Mouse (Mus musculus): ENCODE measurements around the gene Oasl2. TPM values are rescaled to one million over a fixed set of nuclear protein-coding genes. Genes with fewer than 3 reads are reported as not detected.
"Not testable (repeated sequence)": the region's sequence is repeated elsewhere in the genome, so short reads cannot be mapped to it uniquely, and the experiment has no call there.

Oasl2 gene
- polyA plus RNA-seq, 1 experiment from 2014 or later = 7.8 TPM

- H3K4me3 ChIP-seq (ENCODE audit: low read depth, low read length) = no peak overlapping the region
- no peak overlapping the region for H3K27ac ChIP-seq (ENCODE audit: low read depth)
- DNase-seq (peak; percentile 64), ATAC-seq (no peak)
- H3K27me3 ChIP-seq (ENCODE audit: insufficient read depth, low read length) = no peaks in the 10 kb centered on the region
- no peak overlapping the region for H3K9ac ChIP-seq (replicated peaks)
- WGBS (ENCODE audit: insufficient replicate concordance) = 35% methylated on average over 1 of the region's 1 CpGs
- H3K36me3 ChIP-seq (replicated peaks; ENCODE audit: insufficient read depth, low read length) = 0 out of 2 replicates have a peak, but pooled peaks cover 5% of the 10 kb centered on the region
- H3K4me2 ChIP-seq (ENCODE audit: low read depth, low read length) = no peak overlapping the region
- TF ChIP-seq CTCF (IDR thresholded peaks at IDR 0.05; ENCODE audit: low read depth) (peak; percentile 88), EP300 (IDR thresholded peaks at IDR 0.05; ENCODE audit: low read depth) (no peak)
- H3K4me1 ChIP-seq (ENCODE audit: insufficient read depth) = no peaks in the 10 kb centered on the region
- H3K9me3 ChIP-seq (ENCODE audit: low read length) = peaks cover 5% of the 10 kb centered on the region; the same call in 1 of the 2 replicates
These were observed 5.7 kb downstream of the Oasl2 start for GRCm38 (mm10) chr5:114902413-114902812.

GRCm38 (mm10) chr5:114908598-114909305 is 12.0 kb downstream of the Oasl2 start:
- no peak overlapping the region for H3K27ac ChIP-seq (ENCODE audit: low read depth)
- H3K4me2 ChIP-seq (ENCODE audit: low read depth, low read length) = no peak overlapping the region
- 0 out of 2 replicates have a peak, but pooled peaks cover 5% of the 10 kb centered on the region for H3K36me3 ChIP-seq (replicated peaks; ENCODE audit: insufficient read depth, low read length)
- H3K9me3 ChIP-seq (ENCODE audit: low read length) = peaks cover 5% of the 10 kb centered on the region; the same call in 1 of the 2 replicates
- H3K4me1 ChIP-seq (ENCODE audit: insufficient read depth) = no peaks in the 10 kb centered on the region
- WGBS (ENCODE audit: insufficient replicate concordance) = 65% methylated on average over 13 of the region's 13 CpGs
- ATAC-seq (no peak), DNase-seq (no peak)
- TF ChIP-seq EP300 (IDR thresholded peaks at IDR 0.05; ENCODE audit: low read depth) (no peak), CTCF (IDR thresholded peaks at IDR 0.05; ENCODE audit: low read depth) (no peak)
- no peak overlapping the region for H3K4me3 ChIP-seq (ENCODE audit: low read depth, low read length)
- no peak overlapping the region for H3K9ac ChIP-seq (replicated peaks)
- H3K27me3 ChIP-seq (ENCODE audit: insufficient read depth, low read length) = no peaks in the 10 kb centered on the region

- Histone ChIP-seq H3K4me2 (ENCODE audit: low read depth, low read length) (no peak overlapping the region), H3K36me3 (replicated peaks; ENCODE audit: insufficient read depth, low read length) (no peaks in the 10 kb centered on the region), H3K27me3 (ENCODE audit: insufficient read depth, low read length) (no peaks in the 10 kb centered on the region), H3K4me3 (ENCODE audit: low read depth, low read length) (no peak overlapping the region), H3K9ac (replicated peaks) (no peak overlapping the region), H3K9me3 (ENCODE audit: low read length) (no peaks in the 10 kb centered on the region), H3K27ac (ENCODE audit: low read depth) (no peak overlapping the region), H3K4me1 (ENCODE audit: insufficient read depth) (no peaks in the 10 kb centered on the region)
- TF ChIP-seq EP300 (IDR thresholded peaks at IDR 0.05; ENCODE audit: low read depth) = no peak
- TF ChIP-seq CTCF (IDR thresholded peaks at IDR 0.05; ENCODE audit: low read depth) = no peak
- ATAC-seq = no peak
- DNase-seq = no peak
- WGBS (ENCODE audit: insufficient replicate concordance) = 75% methylated on average over 4 of the region's 4 CpGs
These were observed 16.9 kb downstream of the Oasl2 start for GRCm38 (mm10) chr5:114913686-114914085.

- WGBS (ENCODE audit: insufficient replicate concordance) = 72% methylated on average over 8 of the region's 8 CpGs
- H3K36me3 ChIP-seq (replicated peaks; ENCODE audit: insufficient read depth, low read length) = no peaks in the 10 kb centered on the region
- no peak for DNase-seq
- H3K4me2 ChIP-seq (ENCODE audit: low read depth, low read length) = no peak overlapping the region
- ATAC-seq = no peak
- no peaks in the 10 kb centered on the region for H3K9me3 ChIP-seq (ENCODE audit: low read length)
- no peak overlapping the region for H3K27ac ChIP-seq (ENCODE audit: low read depth)
- no peak overlapping the region for H3K4me3 ChIP-seq (ENCODE audit: low read depth, low read length)
- no peak for TF ChIP-seq CTCF (IDR thresholded peaks at IDR 0.05; ENCODE audit: low read depth)
- no peak for TF ChIP-seq EP300 (IDR thresholded peaks at IDR 0.05; ENCODE audit: low read depth)
- H3K9ac ChIP-seq (replicated peaks) = no peak overlapping the region
- H3K4me1 ChIP-seq (ENCODE audit: insufficient read depth) = no peaks in the 10 kb centered on the region
- H3K27me3 ChIP-seq (ENCODE audit: insufficient read depth, low read length) = no peaks in the 10 kb centered on the region
These were observed 18.1 kb downstream of the Oasl2 start for GRCm38 (mm10) chr5:114914855-114915254.

- no peak overlapping the region for H3K9ac ChIP-seq (replicated peaks)
- ATAC-seq (no peak), DNase-seq (no peak)
- no peaks in the 10 kb centered on the region for H3K9me3 ChIP-seq (ENCODE audit: low read length)
- H3K27me3 ChIP-seq (ENCODE audit: insufficient read depth, low read length) = no peaks in the 10 kb centered on the region
- 58% methylated on average over 5 of the region's 5 CpGs for WGBS (ENCODE audit: insufficient replicate concordance)
- no peaks in the 10 kb centered on the region for H3K4me1 ChIP-seq (ENCODE audit: insufficient read depth)
- H3K4me3 ChIP-seq (ENCODE audit: low read depth, low read length) = no peak overlapping the region
- H3K36me3 ChIP-seq (replicated peaks; ENCODE audit: insufficient read depth, low read length) = no peaks in the 10 kb centered on the region
- no peak overlapping the region for H3K4me2 ChIP-seq (ENCODE audit: low read depth, low read length)
- no peak overlapping the region for H3K27ac ChIP-seq (ENCODE audit: low read depth)
- no peak for TF ChIP-seq CTCF (IDR thresholded peaks at IDR 0.05; ENCODE audit: low read depth)
- no peak for TF ChIP-seq EP300 (IDR thresholded peaks at IDR 0.05; ENCODE audit: low read depth)
These were observed 19.1 kb downstream of the Oasl2 start for GRCm38 (mm10) chr5:114915854-114916253.

GRCm38 (mm10) chr5:114916777-114917176 is 20.0 kb downstream of the Oasl2 start:
- no peak overlapping the region for H3K4me2 ChIP-seq (ENCODE audit: low read depth, low read length)
- ATAC-seq (0 out of 2 replicates have a peak, but pooled peaks have one; percentile 7), DNase-seq (peak; percentile 27)
- no peak overlapping the region for H3K4me3 ChIP-seq (ENCODE audit: low read depth, low read length)
- no peak overlapping the region for H3K9ac ChIP-seq (replicated peaks)
- peaks cover 3% of the 10 kb centered on the region; the same call in 1 of the 2 replicates for H3K4me1 ChIP-seq (ENCODE audit: insufficient read depth)
- no peaks in the 10 kb centered on the region for H3K27me3 ChIP-seq (ENCODE audit: insufficient read depth, low read length)
- no peak for TF ChIP-seq CTCF (IDR thresholded peaks at IDR 0.05; ENCODE audit: low read depth)
- no peaks in the 10 kb centered on the region for H3K9me3 ChIP-seq (ENCODE audit: low read length)
- H3K27ac ChIP-seq (ENCODE audit: low read depth) = 0 out of 2 replicates have a peak overlapping the region, but pooled peaks have one; percentile 31
- no peaks in the 10 kb centered on the region for H3K36me3 ChIP-seq (replicated peaks; ENCODE audit: insufficient read depth, low read length)
- 40% methylated on average over 4 of the region's 4 CpGs for WGBS (ENCODE audit: insufficient replicate concordance)

GRCm38 (mm10) chr5:114917357-114917756 is 20.6 kb downstream of the Oasl2 start:
- not testable (repeated sequence) for H3K36me3 ChIP-seq (replicated peaks; ENCODE audit: insufficient read depth, low read length); H3K27ac ChIP-seq (ENCODE audit: low read depth); ATAC-seq; H3K4me2 ChIP-seq (ENCODE audit: low read depth, low read length); H3K27me3 ChIP-seq (ENCODE audit: insufficient read depth, low read length); H3K9me3 ChIP-seq (ENCODE audit: low read length); H3K4me3 ChIP-seq (ENCODE audit: low read depth, low read length); H3K4me1 ChIP-seq (ENCODE audit: insufficient read depth); H3K9ac ChIP-seq (replicated peaks); DNase-seq
- WGBS (ENCODE audit: insufficient replicate concordance) = 87% methylated on average over 5 of the region's 5 CpGs
